Mouse (Mus musculus) MEL (cell line): Measurements from ENCODE around the gene Cdkn3.

Experiments used
- CTCF ChIP-seq, 3 experiments: IDR thresholded peaks in 2 of 3; conservative IDR thresholded peaks in 1 of 3; 2 replicates each; pipeline ENCODE4 v1.5.1; 2011 to 2012; ENCODE audit warnings: low read length in 3 of 3, low read depth in 2 of 3, mild to moderate bottlenecking in 2 of 3, improper control_type of control experiment in 1 of 3, inconsistent platforms in 1 of 3, mixed read lengths in 1 of 3, moderate library complexity in 1 of 3; ENCODE audit not compliant: control insufficient read depth in 1 of 3, insufficient read depth in 1 of 3, poor library complexity in 1 of 3, severe bottlenecking in 1 of 3
- EP300 ChIP-seq, 2 experiments: IDR thresholded peaks; 2 replicates each; pipeline ENCODE4 v1.6.1; 2011; ENCODE audit warnings: improper control_type of control experiment in 2 of 2, low read length in 2 of 2, low read depth in 1 of 2, mild to moderate bottlenecking in 1 of 2
- KAT2A ChIP-seq: conservative IDR thresholded peaks from 2 replicates; pipeline ENCODE4 v1.6.1; 2012; ENCODE audit warnings: low read depth, low read length, improper control_type of control experiment, inconsistent platforms
- MAFK ChIP-seq: IDR thresholded peaks from 2 replicates; pipeline ENCODE4 v1.6.1; 2011; ENCODE audit warnings: low read depth, mild to moderate bottlenecking, low read length, improper control_type of control experiment, borderline replicate concordance
- POLR2A ChIP-seq, 2 experiments: IDR thresholded peaks; 2 replicates each; pipeline ENCODE4 v1.6.1; 2011 to 2012; ENCODE audit warnings: low read length in 2 of 2, mild to moderate bottlenecking in 2 of 2, control low read depth in 1 of 2, improper control_type of control experiment in 1 of 2, low read depth in 1 of 2, moderate library complexity in 1 of 2; ENCODE audit not compliant: control insufficient read depth in 1 of 2, insufficient read depth in 1 of 2, poor library complexity in 1 of 2
- TCF12 ChIP-seq: IDR thresholded peaks from 2 replicates; pipeline ENCODE4 v1.6.1; 2014; ENCODE audit warnings: low read depth, mild to moderate bottlenecking, inconsistent platforms, low read length, improper control_type of control experiment, moderate library complexity
- UBTF ChIP-seq: IDR thresholded peaks from 2 replicates; pipeline ENCODE4 v1.6.1; 2012; ENCODE audit warnings: low read depth, mild to moderate bottlenecking, inconsistent platforms, low read length, improper control_type of control experiment, moderate library complexity, borderline replicate concordance; ENCODE audit not compliant: insufficient read depth
- USF1 ChIP-seq: IDR thresholded peaks from 2 replicates; pipeline ENCODE4 v1.6.1; 2014; ENCODE audit warnings: low read depth, mild to moderate bottlenecking, inconsistent platforms, low read length, improper control_type of control experiment, moderate library complexity
- ZC3H11A ChIP-seq: IDR thresholded peaks from 2 replicates; pipeline ENCODE4 v1.6.1; 2012; ENCODE audit warnings: low read depth, mild to moderate bottlenecking, inconsistent platforms, low read length, improper control_type of control experiment
- ZKSCAN1 ChIP-seq: IDR thresholded peaks from 2 replicates; pipeline ENCODE4 v1.6.1; 2012; ENCODE audit warnings: low read depth, mild to moderate bottlenecking, inconsistent platforms, low read length, improper control_type of control experiment, moderate library complexity

GRCm38 (mm10) chr14:46800684-46801345 is 40.5 kb downstream of the Cdkn3 start:
- TF ChIP-seq CTCF (IDR thresholded peaks at IDR 0.05 in 2 of 3, conservative IDR thresholded peaks at IDR 0.05 in 1 of 3; ENCODE audit: control insufficient read depth in 1 of 3, insufficient read depth in 1 of 3, low read depth in 2 of 3, low read length in 3 of 3, poor library complexity in 1 of 3, severe bottlenecking in 1 of 3) (no peak), UBTF (no peak), USF1 (peak; percentile 86), TCF12 (no peak), EP300 (IDR thresholded peaks at IDR 0.05; ENCODE audit: low read depth in 1 of 2, low read length in 2 of 2) (no peak), POLR2A (IDR thresholded peaks at IDR 0.05; ENCODE audit: control insufficient read depth in 1 of 2, insufficient read depth in 1 of 2, low read depth in 1 of 2, low read length in 2 of 2, poor library complexity in 1 of 2) (0 out of 4 replicates have a peak, but pooled peaks of 1 of the 2 experiments have one; percentile 28), ZC3H11A (no peak), MAFK (no peak), ZKSCAN1 (no peak), KAT2A (no peak)
